Mouse (Mus musculus) macrophage (primary cell): ENCODE measurements around the gene Olfr1494. TPM values are rescaled to one million over a fixed set of nuclear protein-coding genes. Genes with fewer than 3 reads are reported as not detected.

Source experiments
- H3K27ac ChIP-seq: fragments of 350-480 bp; formaldehyde crosslinking; 2 replicates; pipeline ENCODE4 v1.9.0; 2021
- H3K36me3 ChIP-seq: fragments of 350-480 bp; formaldehyde crosslinking; 2 replicates; pipeline ENCODE4 v1.9.0; 2021; ENCODE audit errors: inconsistent target
- H3K4me3 ChIP-seq: fragments of 350-480 bp; formaldehyde crosslinking; 2 replicates; pipeline ENCODE4 v1.9.0; 2021; ENCODE audit errors: inconsistent target
- H3K79me2 ChIP-seq: fragments of 350-480 bp; formaldehyde crosslinking; 2 replicates; pipeline ENCODE4 v1.9.0; 2021; ENCODE audit errors: inconsistent target
- WGBS: methylation state at CpG from one replicate; pipeline ENCODE4 v1.1.7; 2026; ENCODE audit warnings: inconsistent platforms; ENCODE audit not compliant: missing documents; 5-methylcytosine and 5-hydroxymethylcytosine counted together
- polyA plus RNA-seq: library from polyadenylated mRNA; stranded (reverse); fragments of 250-400 nt; gene quantifications from 3 replicates; pipeline ENCODE4 v1.2.4, GENCODE M21; 2018; ENCODE audit warnings: inconsistent platforms
- total RNA-seq, 78 experiments: library from RNA; depleted of rRNA; stranded (reverse); fragments of 250-400 nt; gene quantifications; 1 replicate in 9 of 78; 2 replicates in 24 of 78; 3 replicates in 43 of 78; 4 replicates in 2 of 78; pipeline ENCODE4 v1.2.4; 2018; ENCODE audit warnings: inconsistent platforms in 56 of 78

Olfr1494 gene
- total RNA-seq (2018; cell fraction: chromatin; rRNA removed): not detected
- total RNA-seq (2018; cell fraction: cytosol; rRNA removed): not detected
- total RNA-seq (2018; cell fraction: nucleus; rRNA removed): not detected
- polyA plus RNA-seq: not detected in 3 replicates

DNA sequence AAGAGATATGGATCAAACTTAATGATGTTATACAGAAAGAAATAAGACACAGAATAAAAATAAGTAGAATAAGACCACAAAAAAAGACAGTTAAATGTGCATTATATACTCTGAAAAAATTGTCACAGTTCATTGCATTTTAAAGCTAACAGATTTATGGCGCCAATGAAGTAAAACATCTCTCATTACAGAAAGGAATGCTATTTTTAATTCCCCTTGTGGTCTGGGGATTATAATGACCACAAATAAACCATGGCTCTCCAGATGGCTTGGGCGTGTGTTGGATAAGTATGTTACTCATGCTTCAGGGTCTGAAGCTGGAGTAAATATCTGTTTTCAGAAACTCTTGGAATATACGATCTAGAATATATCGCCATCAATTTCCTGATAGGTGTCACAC, at the start of gene Olfr1494:
Gene Olfr1494, plus strand, starts transcription at position 301 of the 400 bp plus-strand sequence.
- WGBS: 89% methylated on average over 4 of the region's 4 CpGs
- no peaks in the 10 kb centered on the region for H3K36me3 ChIP-seq
- no peaks in the 10 kb centered on the region for H3K79me2 ChIP-seq
- no peak within 1 kb of the TSS for H3K27ac ChIP-seq
- no peak within 1 kb of the TSS for H3K4me3 ChIP-seq

- WGBS: 59% methylated on average over 3 of the region's 3 CpGs
- Histone ChIP-seq H3K79me2 (no peaks in the 10 kb centered on the region), H3K27ac (no peak within 1 kb of the TSS), H3K36me3 (no peaks in the 10 kb centered on the region), H3K4me3 (no peak within 1 kb of the TSS)
Measured at GRCm38 (mm10) chr19:13696968-13697367, 42.6 kb upstream of the Olfr1494 start, which contains the start of gene Olfr1491. Gene Olfr1491 (plus strand): TSS chr19:13697268.

GRCm38 (mm10) chr19:13722978-13723377, 16.6 kb upstream of the Olfr1494 start, which contains the start of gene Olfr1493-ps1:
Gene Olfr1493-ps1 (plus strand): TSS chr19:13723278.
- WGBS: 39% methylated on average over 2 of the region's 2 CpGs
- Histone ChIP-seq H3K27ac (no peak within 1 kb of the TSS), H3K4me3 (no peak within 1 kb of the TSS), H3K79me2 (no peaks in the 10 kb centered on the region), H3K36me3 (no peaks in the 10 kb centered on the region)

DNA sequence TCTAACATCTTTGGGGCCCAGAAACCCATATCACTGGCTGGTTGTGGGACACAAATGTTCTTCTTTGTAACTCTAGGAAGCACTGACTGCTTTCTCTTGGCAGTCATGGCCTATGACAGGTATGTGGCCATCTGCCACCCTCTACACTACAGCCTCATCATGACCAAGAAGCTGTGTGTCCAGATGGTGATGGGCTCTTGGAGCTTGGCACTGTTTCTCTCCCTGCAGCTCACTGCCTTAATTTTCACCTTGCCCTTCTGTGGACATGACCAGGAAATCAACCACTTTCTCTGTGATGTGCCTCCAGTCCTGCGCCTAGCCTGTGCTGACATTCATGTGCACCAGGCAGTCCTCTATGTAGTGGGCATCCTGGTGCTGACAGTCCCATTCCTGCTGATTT, 9.8 kb downstream of the Olfr1494 start:
- no peaks in the 10 kb centered on the region for H3K79me2 ChIP-seq
- no peak overlapping the region for H3K4me3 ChIP-seq
- no peaks in the 10 kb centered on the region for H3K36me3 ChIP-seq
- 88% methylated on average over 1 of the region's 1 CpGs for WGBS
- H3K27ac ChIP-seq: no peak overlapping the region

GRCm38 (mm10) chr19:13764306-13764705, 24.8 kb downstream of the Olfr1494 start, which contains the start of gene Olfr1495:
Gene Olfr1495 (plus strand): TSS chr19:13764606.
- H3K4me3 ChIP-seq: no peak within 1 kb of the TSS
- WGBS: 80% methylated on average over 3 of the region's 3 CpGs
- H3K27ac ChIP-seq: no peak within 1 kb of the TSS
- H3K79me2 ChIP-seq: no peaks in the 10 kb centered on the region
- no peaks in the 10 kb centered on the region for H3K36me3 ChIP-seq

DNA sequence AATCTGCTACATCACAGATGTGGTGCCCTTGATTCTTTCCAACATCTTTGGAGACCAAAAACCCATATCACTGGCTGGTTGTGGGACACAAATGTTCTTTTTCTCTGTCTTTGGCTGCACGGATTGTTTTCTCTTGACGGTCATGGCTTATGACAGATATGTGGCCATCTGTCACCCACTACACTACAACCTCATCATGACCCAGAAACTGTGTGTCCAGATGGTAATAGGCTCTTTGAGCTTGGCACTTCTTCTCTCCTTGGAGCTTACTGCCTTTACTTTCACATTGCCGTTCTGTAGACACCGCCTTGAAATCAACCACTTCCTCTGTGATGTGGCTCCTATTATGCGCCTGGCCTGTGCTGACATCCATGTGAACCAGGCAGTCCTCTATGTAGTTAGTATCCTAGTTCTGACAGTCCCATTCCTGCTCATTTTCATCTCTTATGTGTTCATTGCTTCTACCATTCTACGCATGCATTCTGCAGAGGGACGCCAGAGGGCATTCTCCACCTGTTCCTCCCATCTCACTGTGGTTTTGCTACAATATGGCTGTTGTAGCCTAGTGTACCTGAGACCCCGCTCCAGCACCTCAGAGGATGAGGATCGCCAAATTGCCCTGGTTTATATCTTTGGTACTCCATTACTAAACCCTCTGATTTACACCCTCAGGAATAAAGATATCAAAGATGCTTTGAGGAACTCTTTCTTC, 29.2 kb downstream of the Olfr1494 start:
- no peak overlapping the region for H3K4me3 ChIP-seq
- no peak overlapping the region for H3K27ac ChIP-seq
- no peaks in the 10 kb centered on the region for H3K36me3 ChIP-seq
- H3K79me2 ChIP-seq: no peaks in the 10 kb centered on the region
- 88% methylated on average over 9 of the region's 9 CpGs for WGBS

- Histone ChIP-seq H3K36me3 (no peaks in the 10 kb centered on the region), H3K27ac (no peak within 1 kb of the TSS), H3K79me2 (no peaks in the 10 kb centered on the region), H3K4me3 (no peak within 1 kb of the TSS)
- 71% methylated on average over 1 of the region's 1 CpGs for WGBS
Measured at GRCm38 (mm10) chr19:13777578-13777977, 38.0 kb downstream of the Olfr1494 start, which contains the start of gene Olfr1496. Gene Olfr1496 (plus strand): TSS chr19:13777878.

DNA sequence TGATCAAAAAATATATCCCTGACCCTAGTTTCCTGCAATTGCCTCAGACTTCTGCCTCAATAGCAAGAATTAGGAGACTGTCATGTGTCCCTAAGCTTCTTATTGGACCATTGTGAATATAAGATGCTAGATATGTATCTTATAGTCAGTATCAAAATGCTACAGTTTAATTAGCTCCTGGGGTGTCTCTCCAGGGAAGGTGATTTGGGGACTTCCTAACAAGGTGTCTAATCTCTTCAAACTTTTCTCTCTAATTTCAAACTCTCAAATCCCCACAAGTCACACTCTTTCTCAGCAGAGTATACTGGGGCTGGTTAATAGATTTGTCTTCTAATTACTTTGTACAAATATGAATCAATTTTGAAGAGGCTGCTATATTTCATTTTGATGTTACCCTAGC, 58.6 kb downstream of the Olfr1494 start, which contains the start of gene Olfr1497:
Gene Olfr1497, minus strand, starts transcription at position 101 of the 400 bp plus-strand sequence.
- H3K27ac ChIP-seq: no peak within 1 kb of the TSS
- no peaks in the 10 kb centered on the region for H3K79me2 ChIP-seq
- no peaks in the 10 kb centered on the region for H3K36me3 ChIP-seq
- H3K4me3 ChIP-seq: no peak within 1 kb of the TSS

Other genes starting within 250 kb of the Olfr1494 start
- gene Olfr1477, start 239.2 kb upstream of the Olfr1494 start, polyA plus RNA-seq: not detected in 3 replicates
- not detected in 3 replicates for gene Olfr1480, start 211.8 kb upstream of the Olfr1494 start, polyA plus RNA-seq
- gene Olfr1484, start 156.2 kb upstream of the Olfr1494 start, polyA plus RNA-seq: not detected in 3 replicates
- not detected in 3 replicates for gene Olfr1487, start 122.4 kb upstream of the Olfr1494 start, polyA plus RNA-seq
- not detected in 3 replicates for gene Olfr1489, start 108.1 kb upstream of the Olfr1494 start, polyA plus RNA-seq
- not detected in 3 replicates for gene Olfr1490, start 88.6 kb upstream of the Olfr1494 start, polyA plus RNA-seq
- not detected in 3 replicates for gene Olfr1491, start 42.5 kb upstream of the Olfr1494 start, polyA plus RNA-seq
- not detected in 3 replicates for gene Olfr1493-ps1, start 16.4 kb upstream of the Olfr1494 start, polyA plus RNA-seq
- gene Olfr1495, start 24.9 kb downstream of the Olfr1494 start, polyA plus RNA-seq: not detected in 3 replicates
- not detected in 3 replicates for gene Olfr1496, start 38.1 kb downstream of the Olfr1494 start, polyA plus RNA-seq
- not detected in 3 replicates for gene Olfr1497, start 58.5 kb downstream of the Olfr1494 start, polyA plus RNA-seq
- not detected in 3 replicates for gene Olfr1499, start 79.7 kb downstream of the Olfr1494 start, polyA plus RNA-seq
- not detected in 3 replicates for gene Olfr1500, start 90.8 kb downstream of the Olfr1494 start, polyA plus RNA-seq
- not detected in 3 replicates for gene Olfr1501, start 111.0 kb downstream of the Olfr1494 start, polyA plus RNA-seq
- not detected in 3 replicates for gene Olfr1502, start 122.1 kb downstream of the Olfr1494 start, polyA plus RNA-seq
- gene Olfr1504, start 158.2 kb downstream of the Olfr1494 start, polyA plus RNA-seq: not detected in 3 replicates
- not detected in 3 replicates for gene Olfr1505, start 173.8 kb downstream of the Olfr1494 start, polyA plus RNA-seq